Mouse (Mus musculus) erythroid progenitor cell, adult 5-6 weeks (primary cell): ENCODE results near the gene Tmem135. TPM values are rescaled to one million over a fixed set of nuclear protein-coding genes. Genes with fewer than 3 reads are reported as not detected.
A peak's percentile ranks its signal among the peaks of the same experiment; 100 is the strongest.

Experiments
- ATAC-seq: replicated peaks from 2 replicates; pipeline ENCODE4 v1.8.0; 2016; ENCODE audit warnings: moderate number of reproducible peaks, mild to moderate bottlenecking, moderate TSS enrichment, inconsistent platforms; ENCODE audit not compliant: poor library complexity, low FRiP score, severe bottlenecking
- total RNA-seq, 2 experiments: library from RNA; stranded (forward) in 1 of 2; stranded (reverse) in 1 of 2; fragments of 150-400 nt in 1 of 2; fragments of 186-747, 209-891 nt in 1 of 2; gene quantifications; 2 replicates each; pipeline versions ENCODE4 v1.2.3 to v1.2.4; 2015 to 2017; ENCODE audit warnings: low replicate concordance in 2 of 2

The Tmem135 gene
- total RNA-seq, 2 experiments from 2014 or later: 10.7 to 12.2 TPM

DNA sequence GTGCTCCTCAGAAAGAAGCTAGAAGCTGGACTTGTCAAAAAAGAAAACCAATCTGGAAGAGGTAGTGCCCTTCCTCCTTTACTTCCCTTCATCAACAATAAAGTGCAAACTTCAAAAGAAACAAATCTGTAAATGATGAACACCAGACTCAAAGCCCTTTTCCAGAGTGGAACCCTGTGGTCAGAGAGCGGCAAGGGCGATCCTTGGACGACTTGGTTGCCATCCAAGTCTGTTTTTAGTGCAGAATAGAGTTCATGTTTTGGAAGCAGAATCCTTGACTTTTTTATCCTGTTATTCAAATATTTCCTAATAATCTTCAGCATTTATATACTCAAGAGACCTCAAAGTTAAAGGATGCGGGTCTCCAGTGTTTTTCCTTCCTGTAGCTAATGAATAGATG, 11.6 kb downstream of the Tmem135 start:
- no peak for ATAC-seq

DNA sequence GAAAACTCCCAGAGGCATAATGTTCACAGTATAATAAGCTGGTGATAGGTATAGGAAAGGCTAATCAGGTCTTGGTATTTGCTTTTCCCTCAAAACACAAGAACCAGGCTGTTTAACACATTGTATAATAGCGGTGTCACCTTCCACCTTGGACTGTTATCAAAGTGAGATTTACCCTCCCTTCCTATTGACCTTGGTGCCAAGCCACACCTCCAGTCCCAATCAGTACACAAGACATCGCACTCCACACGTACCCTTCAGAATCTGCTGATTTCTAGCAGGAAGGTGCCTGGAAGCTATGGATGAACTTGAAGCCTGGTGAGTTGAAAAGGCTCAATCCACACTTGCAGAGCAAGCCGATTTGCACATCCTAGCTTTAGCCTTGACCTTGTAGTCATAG, 12.2 kb downstream of the Tmem135 start:
- ATAC-seq: no peak

DNA sequence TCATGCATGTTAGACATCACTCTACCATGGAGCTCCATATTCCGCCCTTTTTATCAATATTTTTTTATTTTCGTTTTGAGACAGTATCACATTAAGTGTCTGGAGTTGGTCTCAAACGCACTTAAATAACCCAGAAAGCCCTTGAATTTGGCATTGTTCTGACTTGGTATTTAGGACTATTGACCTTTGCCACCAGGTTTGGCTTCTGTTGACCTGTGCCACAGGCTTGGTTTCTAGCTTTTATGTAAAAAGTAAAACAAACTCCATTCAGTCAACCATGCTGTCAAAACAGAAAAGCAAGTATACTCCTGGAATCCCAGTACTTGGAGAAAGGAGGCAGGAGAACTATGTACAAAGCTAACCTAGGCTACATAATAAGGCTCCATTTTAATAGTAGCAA, 12.7 kb downstream of the Tmem135 start:
- ATAC-seq: no peak

DNA sequence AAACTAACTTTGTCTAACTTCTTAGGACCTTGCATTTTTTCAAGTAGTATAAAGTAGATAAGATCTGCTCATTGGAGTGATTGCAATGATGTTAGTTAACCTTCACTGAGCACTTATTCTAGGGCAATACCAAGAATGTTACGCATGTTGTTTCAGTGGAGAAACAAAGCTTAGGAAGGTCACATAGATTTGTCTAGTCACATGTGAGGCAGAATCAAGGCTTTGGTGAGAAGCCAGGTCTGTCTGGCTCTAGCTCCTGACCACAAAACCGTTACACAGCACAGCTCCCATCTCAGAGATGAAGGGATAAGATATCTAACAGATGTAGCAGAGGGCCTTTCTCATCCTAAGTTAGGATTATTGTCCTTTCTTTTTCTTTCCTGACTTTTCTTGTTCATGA, 13.4 kb downstream of the Tmem135 start:
- ATAC-seq: no peak

DNA sequence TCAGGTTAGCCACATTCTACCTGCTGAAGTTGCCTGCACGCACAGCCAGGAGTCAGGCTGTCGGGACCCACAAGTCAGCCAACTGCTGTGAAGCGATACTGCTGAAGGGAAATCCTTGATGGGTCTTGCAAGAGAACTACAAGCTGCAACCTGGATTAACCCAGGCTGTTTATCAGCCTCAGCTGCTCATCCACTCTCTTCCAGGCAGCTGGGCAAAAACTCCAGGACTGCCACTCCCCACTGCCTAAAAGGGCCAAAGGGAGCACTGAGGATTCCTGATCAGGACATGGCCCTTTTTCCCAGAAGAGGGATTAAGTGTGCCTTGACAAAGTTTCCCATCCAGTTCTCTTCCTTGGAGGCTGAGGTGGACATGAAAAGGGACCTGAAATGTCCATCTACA, 15.0 kb downstream of the Tmem135 start:
- no peak for ATAC-seq

DNA sequence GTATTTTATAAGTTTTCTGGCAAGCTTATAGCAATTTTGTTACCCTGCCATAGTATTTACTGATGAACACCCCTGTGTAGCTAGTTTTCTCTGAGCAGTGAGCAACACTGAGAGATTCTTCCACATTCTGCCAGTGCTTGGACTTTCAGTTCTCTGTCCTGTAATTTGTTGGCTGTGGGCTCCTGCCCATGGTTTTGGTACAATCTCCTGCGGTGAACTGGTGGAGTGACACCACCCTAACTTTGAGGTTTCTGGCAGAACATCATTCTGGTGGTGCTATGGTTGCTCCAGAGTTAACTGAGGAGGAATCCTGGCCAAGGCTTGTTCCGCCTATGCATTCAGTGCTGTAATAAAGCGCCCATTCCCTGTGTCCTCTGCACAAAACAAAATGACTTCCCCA, 21.1 kb downstream of the Tmem135 start:
- ATAC-seq: no peak

DNA sequence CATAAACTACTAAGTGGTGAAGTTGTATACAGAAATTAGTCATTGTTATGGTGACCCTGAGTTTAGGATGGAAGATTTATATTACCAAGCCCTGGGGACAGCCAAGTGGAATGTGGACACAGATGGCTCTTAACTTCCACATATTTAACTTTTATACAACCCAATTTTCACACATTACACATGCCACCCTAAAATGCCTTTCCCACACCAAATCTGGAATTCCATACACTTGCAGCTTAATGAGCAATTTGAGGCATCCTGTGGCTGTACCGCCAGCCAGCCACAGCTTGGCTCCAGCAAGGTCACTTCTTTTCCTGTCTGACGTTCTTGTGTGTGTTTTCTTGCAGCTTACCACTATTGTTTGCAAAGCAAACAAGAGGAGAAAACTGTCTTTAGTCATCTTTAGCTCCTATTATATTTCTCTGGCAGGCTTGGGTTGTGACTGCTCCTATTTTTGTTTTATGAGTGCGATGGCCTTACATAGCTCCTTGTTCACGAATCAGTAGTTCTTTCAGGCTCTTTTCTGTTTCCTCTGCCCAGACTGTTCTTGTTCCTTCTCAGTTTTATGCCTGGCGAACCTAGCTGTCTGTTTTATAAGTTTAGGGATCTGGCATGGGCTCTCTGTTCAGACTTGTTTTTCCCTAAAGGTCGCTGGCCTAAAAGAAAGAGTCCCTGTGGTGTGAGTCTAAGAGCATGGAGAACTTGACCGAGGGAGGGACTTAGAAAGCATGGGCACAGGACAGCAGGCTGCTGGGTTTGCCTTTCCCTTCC, 22.9 kb downstream of the Tmem135 start:
- ATAC-seq: no peak

DNA sequence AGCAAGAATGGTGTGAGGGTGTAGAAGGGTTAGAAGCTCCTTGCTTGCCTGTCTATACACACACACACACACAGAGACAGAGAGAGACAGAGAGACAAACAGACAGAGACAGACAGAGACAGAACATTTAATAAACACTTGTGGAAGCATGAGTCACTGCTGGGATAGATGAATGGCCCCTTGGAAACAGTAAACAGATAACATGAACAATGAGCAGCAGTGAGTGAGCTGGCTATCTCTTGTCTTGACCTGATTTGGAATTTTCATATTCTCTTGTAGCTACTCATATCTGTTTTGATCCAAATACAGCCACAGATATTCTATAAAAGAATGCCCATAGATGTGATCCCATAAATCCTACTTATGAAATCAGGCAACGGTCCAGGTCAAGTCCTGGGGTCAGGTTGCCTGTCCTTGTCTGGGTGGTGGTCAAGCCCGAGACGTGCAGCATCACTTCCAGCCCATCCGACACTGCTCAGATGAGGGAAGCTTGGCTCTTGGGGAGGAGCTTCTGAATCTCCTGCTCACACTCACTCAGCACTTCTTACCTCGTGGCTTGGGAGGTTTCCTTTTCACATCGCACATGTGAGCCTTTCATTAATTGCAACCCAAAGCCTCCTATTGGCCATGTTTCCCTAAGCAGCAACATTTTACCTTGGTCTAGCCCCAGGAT, 32.3 kb downstream of the Tmem135 start:
- no peak for ATAC-seq

DNA sequence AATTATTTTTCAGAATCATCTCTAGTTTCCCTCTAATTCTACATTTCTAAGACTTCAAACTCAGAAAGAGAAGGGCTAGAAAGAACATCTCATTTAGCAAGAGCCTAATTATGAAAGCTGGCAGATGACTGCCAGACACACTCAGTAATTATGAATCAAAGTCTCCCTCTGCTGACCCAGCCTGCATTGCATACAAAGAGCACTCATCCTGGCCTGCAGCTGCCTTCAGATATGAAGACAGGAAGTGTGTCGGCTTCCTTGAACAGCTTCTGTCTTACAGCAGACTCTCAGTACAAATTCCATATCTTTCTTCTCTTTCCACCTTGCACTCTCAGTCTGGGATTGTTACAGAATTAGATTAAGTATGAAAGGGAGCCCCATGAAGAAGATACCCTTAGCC, 33.1 kb downstream of the Tmem135 start:
- no peak for ATAC-seq

DNA sequence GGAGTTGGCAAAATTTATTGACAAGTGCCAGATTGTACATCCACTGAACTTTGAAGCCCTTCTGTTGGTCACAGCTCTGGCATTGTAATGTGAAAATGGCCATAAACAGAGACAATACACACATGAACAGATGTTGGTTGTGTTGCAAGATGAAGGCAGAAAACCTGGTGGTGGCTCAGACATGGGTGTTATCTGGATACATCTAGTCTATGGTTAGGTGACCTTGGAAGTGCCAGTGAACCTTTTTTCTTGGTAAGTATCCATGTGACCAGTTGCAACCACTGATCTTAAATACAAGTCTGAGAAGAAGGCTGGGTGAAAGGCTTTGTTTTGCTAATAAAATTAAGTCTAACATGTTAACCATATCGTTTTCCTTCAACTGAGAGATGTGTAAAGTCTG, 33.9 kb downstream of the Tmem135 start:
- no peak for ATAC-seq

DNA sequence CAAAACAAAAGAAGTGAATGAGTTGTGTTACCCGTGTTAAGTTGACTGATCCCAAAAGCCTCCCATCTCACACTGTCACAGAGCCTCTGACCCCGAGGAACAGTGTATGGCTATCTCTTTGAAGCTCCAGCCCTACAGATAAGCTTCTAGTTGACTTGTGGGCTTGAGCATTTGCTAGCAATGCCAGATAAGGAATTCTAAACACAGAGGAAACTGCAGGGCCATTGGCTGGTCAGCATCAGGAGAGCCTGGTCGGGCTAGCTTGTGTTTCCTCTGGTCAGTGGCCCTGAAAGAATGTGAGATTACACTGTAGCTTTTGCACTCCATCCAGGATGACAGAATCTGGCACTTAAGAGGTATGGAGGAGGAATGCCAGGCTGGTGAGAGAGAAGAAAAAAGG, 36.4 kb downstream of the Tmem135 start:
- no peak for ATAC-seq

DNA sequence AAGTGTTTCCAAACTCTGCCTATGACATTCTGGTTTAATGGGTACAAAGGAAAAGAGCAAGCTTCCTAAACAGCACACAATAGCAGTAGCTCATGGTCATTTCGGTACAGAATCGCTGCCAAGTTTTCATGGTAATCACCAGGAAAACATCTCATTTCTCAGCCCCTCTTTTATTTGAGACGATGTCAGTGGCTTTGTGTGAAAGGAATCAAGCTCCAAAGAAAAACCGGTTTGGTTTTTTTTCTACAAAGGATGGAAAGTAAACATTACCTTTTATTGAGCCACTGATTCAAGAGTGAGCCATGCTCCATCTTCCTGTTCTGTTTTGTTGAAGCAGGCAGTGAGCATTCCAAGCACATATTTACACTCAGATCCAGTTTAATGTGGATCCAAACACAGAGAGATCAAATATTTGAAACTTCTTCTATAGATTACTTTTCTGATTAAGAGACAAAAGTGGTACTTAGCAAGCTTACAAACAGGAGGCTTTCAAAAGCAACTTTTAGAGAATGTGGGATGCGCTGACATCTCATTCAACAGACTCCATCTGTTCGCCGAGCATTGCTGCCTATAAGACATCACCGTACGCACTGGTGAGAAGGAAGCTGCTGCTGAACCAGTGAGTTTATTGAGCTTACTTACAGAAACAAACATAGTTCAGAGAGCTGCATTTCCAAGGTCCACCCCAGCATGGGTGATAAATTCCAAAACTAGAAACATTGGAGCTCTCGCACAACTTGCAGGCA, 38.7 kb downstream of the Tmem135 start:
- ATAC-seq: no peak

DNA sequence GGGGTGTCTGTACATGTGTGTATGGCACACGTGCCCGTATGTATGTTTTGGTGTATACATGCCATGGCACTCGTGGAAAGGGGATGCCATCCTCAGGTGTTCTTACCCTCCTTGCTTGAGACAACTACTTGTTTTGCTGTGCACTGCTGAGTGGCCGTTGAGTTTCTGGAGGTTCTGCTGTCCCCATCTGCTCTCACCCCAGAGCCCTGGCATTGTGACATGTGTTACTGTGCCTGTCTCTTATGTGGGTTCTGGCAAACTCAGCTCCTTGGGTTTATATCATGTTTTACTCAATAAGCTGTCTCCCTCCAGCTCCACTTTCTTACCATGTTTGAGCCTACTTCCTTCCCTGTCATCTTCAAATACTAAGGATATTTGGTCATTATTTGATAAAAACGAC, 40.0 kb downstream of the Tmem135 start:
- ATAC-seq: no peak

DNA sequence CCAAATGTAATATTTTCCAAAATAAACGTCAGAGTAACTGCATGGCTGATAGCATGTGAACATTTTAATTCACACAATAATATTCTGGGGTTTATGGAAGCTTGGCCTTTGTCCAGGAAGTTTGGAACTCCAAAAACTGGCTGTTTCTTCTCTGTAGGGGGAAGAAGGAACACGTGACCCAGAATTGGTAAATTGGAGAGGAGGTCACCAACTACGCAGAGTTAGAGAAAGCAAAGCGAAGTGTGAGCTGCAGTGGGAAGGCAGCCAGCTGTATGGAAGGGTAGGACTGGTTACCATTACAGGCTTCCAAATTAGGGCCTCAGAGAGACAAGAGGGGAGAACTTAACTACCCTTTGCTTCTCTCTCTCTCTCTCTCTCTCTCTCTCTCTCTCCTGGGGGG, 47.7 kb downstream of the Tmem135 start:
- no peak for ATAC-seq

DNA sequence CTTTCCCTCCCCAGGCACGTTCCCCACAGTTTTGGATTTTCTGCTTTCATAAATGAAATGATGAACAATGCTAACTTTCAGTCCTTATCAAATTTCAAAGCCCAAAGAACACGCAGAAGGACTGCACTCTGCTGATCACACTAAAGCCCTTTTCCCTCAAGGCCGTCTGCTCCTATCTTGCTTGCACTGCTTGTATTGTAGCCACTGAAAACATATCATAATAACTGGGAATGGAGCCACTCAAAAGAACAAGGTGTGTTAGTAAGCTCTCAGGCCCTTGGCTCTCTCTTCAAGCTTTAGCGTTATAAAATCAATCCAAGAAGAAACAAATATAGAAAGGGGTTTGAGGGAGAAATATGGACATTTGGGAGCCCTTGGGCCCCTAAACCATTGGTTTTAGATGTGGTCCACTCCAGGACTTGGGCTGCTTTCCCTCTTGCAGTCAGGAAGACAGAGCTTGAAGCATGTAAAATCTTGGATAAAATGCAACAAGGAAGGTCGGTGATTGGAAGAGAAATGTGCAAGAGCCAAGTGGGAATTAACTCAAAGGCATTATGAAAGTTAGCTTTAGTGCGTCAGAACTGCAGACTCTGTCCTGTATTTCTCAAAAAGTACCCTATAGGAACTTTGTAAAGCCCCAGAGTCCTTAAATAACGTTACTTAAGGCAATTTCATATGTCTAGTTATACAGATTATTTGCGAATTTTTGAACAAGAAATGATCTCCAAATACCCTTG, 48.3 kb downstream of the Tmem135 start:
- no peak for ATAC-seq

DNA sequence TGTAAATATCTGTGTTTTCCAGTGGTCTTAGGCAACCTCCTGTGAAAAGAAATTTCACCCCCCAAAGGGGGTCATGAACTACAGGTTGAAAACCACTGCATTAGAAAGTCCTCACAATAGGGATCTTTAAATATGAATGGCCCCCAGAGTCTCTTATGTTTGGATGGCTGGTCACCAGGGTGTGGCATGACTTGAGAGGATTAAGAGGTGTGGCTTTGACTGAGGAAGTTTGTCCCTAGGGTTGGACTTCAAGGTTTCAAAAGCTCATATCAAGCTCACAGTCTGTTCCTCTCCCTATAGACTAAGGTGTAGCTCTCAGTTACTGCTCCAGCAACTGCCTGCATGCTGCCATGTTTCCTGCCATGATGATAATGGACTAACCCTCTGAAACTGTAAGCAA, 62.0 kb downstream of the Tmem135 start:
- ATAC-seq: no peak

DNA sequence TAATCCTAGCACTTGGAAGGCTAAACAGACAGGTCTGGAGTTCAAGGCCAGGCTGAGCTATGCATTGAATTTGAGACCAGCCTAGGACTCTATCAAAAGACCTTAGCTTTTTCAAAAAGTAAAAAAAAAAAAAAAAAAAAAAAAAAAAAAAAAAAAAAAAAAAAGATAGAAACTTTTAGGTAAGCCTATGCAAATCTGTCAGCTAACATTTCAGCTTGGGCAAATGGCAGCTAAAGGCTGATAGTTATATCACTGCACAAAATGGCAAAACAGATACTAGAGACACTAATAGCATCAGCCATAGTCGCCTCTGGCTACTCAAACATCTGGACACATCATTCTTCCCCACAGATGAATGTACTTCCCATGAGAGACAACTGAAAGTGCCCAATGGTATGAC, 64.2 kb downstream of the Tmem135 start:
- ATAC-seq: no peak

DNA sequence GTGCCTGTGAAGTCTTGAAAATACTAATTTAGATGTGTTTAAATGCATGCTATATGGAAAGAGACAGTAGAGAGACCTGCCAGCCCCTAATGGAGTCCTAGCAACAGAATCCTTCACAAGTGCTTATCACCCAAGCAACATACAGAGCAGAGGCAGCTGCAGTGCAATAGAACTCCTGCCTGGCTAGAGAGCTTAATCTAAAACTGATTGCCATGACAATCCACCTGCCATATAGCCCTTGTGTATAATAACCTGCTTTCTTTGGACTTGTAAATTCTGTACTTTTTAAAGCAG, 64.9 kb downstream of the Tmem135 start:
- peak; percentile 71 for ATAC-seq

DNA sequence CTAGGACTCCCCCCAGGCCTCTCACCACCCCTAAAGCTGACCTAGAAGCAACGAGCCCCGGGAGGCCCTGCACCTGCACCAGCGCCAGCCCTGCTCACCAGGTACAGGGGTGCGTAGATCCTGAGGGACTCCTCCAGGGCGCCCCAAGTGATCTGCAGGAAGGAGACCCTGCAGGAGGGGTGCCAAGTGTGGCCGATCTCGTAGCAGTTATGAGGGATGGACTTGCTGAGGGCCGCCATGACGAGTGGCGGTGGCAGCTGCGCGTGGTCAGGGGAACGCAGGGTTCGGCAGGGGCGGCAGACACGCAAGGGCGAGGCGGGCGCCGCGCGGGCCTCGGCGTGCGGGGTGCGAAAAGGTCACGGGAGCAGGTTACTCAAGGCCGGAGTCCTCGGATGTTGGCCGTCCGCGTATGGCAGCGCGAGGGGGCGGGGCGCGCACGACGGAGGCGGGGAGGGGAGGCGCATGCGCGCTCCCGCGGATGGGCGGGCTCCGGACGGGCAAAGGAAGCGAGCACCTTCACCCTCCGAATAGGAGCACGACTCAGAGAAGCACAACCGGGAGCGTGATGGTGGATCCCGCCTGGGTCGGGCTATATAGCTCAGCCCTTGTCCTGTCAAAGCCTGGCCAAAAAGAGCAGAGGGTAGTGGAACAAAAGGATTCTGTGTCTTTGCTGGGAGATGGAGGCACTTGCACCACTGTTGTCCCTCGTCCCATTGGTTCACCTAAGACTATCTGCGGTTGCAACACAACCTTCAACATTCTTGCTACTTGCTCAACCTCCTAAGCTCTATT, 65.5 kb downstream of the Tmem135 start:
- ATAC-seq: peak; percentile 96
